Mouse (Mus musculus) brain, embryonic 18.5 days (tissue): ENCODE measurements around the gene Polr3b.

Experiments
- DNase-seq: peaks from one replicate; pipeline ENCODE4 v3.0.0-alpha.2; 2012; ENCODE audit warnings: low read depth, low spot score

Gene Polr3b

DNA sequence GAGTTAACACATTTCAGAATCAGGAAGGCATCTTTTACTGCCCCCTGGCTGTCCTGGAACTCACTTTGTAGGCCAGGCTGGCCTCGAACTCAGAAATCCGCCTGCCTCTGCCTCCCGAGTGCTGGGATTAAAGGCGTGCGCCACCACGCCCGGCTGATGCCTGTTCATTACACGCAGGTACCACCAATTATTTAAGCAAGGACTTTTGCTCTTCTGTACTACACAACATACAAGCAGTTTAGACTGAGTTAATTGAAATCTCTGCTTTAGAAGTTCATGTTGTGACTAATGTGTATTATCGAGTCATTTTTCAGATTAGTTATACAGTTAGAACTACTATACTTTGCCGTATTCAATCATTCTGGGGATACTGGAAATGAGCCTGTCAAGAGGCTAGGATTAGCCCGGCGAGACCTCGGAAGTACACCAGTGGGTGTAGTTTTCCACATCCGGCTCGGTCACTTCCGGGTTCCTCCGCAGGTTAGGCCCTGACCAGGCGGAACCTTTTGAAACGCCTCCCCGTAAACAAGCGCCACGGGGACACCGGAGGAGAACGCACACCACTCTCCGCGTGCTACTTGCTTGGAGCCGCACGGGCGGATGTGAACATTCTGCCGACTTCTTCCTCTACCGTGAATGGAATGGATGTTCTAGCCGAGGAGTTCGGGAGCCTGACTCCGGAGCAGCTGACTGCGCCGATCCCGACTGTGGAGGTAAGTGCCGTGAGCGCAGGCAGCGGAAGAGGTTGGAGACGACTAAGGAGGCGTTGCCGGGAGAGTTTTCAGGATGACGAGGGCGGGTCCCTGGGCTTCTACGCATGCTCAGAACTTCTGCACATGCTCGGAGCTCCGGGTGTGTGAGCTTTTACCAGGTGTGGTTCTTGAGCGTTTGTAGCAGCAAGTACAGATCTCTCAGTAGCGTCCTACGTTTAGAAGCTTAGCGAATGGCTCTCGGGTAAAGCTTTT, at the start of gene Polr3b:
Gene Polr3b, plus strand, starts transcription at position 467 of the 965 bp plus-strand sequence.
- DNase-seq, result peak; percentile 92

DNA sequence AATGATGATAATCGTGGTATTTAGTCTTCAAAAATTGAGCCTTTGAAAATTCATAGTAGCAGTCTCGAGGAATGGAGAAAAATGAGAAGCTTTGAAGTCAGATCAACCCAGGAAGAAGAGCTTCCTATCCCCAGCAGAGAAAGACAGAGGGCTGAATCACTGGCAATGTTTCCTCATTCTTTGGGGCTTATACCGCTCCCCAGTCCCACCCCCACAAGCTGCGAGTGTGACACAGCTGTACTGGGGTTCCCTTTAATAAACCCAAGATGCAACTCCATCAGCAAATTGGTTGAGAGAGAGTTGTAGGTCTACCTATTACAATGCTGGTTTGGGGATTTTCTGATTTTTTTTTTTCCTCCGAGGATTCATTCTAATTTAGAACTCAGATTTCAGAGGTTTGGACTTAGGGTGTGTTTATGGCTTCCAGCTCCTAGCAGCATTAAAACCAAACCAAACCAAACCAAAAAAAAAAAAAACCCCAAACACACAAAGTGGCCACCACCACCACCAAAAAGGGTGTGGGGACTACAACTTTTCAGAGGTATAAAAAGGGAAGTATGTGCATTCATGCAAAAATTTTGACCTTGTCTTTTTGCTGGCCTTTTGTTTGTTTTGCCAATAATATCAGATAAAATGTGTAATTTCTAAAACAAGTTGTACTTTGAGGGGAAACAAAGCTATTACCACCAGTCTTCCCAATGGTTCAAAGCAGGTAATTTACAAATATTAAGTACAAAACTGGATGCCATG, 48.2 kb upstream of the Polr3b start:
- DNase-seq, result no peak

DNA sequence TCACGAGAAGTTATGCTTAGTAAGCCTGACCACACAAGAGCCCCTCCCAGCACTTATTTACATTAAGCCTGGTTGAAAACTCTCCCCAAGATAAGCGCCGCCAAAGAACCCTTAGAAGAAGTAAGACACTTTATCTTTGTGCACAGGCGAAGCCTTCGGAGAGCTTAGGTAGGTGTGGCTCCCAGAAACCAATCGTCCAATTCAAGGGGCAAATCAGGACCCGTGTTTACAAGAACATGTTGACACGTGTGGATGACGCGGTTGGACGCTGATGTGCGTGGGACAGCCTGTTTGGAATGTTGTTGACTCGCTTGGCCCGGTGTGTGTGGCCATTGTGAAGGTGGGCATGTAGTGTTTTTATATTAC, 46.1 kb upstream of the Polr3b start:
- DNase-seq, result no peak

DNA sequence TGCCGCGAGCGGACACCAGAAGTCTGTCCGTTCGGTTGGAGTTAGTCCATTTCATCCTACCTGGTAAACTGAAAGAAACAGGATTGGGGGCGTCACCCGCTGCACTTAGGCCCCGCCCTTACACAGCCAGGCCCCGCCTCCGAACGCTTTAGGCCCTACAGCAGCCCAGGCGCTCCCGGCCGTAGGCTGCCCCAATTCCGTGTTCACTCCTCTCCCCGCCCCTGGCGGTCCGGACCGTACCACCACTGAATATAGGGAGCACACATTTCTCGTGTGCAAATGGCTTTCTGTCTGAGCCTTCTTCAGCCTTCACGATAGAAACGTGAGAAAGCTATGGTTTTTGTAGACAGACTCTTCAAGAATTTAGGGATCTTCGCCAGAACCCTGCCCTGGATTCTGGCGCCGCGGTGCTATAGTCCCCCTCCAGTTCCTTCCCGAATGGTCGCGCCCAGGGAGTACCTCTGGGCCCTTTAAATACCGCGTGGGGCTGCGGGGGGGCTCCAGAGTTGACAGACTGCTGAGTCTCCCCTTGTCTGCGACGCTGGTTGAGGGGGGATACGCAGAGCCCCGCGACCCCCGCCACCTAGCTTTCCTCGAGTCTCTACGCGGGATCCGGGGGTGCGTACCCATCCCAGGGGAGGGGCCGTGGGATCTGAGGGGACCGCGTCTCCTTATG, 45.6 kb upstream of the Polr3b start, which contains the start of gene Tcp11l2:
Gene Tcp11l2, plus strand, starts transcription at position 232 of the 676 bp plus-strand sequence.
- peak; percentile 86 for DNase-seq

DNA sequence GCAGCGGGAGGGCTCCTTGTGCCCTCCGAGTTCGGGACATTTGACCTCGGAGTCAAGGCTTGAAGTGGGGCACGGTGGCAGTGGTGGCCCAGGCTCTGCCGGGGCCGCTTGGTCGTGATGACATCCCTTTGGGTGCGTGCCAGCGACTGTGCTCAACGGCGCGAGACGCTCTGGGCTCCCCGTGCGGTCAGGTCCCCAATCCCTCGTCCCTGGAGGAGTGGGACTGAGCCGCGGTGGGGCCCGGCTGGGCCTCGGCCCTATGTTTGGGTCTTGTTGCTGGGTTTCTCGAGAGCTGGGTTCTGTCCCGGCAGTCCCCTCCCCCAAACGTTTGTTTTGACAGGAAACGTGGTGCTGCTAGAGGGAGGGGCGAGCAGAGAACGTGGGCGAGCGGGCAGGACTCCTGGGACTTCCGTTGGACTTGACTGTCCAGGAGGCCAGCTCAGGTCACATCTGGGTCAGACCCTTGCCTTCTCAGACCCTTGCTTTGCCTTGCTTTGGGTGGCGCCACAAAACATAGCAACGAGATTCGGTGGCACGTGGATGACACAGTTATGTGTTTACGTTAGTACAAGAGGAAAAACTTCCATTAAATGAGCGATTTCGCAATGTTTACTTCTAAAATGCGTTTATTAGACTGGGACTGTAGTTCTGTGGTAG, 44.9 kb upstream of the Polr3b start:
- DNase-seq, result no peak

DNA sequence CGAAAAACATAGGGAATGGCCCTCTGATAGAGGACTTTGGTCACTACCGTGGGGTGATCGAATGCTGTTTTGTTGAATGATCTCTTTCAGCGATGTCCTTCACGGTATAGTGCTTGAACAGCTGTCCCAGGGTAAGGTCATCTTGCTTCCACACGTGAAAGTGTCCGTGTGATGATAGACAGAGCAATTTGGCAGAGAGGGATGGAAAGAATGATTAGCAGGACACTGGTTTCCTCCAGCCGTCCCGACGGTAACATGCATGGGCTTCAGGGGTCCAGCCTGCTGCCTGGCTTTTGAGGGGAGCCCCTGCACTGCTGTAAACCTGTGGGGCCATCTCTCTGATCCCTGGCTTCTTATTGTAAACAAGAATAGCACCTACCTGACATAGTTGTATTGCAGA, 43.4 kb upstream of the Polr3b start:
- no peak for DNase-seq

DNA sequence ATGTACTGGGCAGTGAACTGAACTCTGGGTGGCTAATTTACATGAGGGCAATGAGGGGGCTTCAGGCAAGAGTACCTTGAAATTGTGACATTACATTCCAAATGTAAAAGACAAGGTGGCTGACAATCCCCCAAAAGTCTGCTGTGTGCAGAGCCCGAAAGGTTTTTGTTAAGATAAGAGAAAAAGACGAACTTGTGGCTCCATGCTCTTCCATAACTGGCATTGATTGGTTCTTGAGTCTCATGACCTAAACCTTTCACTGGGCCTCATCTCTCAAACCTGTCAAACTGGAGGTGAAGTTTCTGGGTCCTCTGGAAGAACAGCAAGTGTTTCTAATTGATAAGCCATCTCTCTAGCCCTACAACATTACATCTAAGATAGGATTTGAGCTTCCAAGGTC, 42.6 kb upstream of the Polr3b start:
- DNase-seq, result no peak

DNA sequence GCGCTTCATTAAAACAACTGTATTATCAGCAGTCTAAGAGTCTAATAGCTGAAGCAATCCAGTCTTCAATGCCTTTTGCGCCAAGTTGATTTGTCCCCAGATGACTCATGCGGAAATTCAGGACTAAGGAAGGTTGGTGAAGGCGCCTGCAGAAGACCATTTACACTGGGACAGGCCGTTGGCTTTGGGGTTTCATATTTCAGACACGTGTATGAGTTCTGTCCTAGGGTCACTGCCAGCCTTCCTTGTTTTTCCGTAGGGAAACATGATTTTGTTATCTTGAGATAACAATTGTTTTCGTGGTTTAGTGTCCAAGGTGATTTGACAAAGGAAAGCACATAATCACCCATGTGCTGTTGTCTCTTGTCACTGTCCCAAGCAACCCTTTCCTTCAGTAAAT, 40.9 kb upstream of the Polr3b start:
- no peak for DNase-seq

DNA sequence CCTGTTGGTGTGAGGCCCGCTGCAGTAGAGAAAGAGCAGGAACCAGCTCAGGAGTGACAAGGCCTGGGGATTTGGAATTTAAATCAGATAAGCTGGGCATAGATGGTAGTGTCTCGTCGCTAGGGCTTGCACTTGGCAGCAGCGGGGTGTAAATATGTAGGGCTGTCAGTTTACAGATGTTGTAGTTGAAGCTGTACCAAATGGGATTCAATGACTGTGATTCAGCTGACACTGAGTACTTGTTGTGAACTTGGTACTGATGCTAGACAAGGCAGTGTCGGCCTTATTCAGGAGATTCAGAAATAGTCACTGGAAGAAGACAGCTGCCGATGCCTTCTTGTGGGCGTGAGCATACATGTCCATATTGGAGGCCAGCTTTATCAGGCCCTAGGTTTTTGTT, 39.9 kb upstream of the Polr3b start:
- DNase-seq, result no peak

DNA sequence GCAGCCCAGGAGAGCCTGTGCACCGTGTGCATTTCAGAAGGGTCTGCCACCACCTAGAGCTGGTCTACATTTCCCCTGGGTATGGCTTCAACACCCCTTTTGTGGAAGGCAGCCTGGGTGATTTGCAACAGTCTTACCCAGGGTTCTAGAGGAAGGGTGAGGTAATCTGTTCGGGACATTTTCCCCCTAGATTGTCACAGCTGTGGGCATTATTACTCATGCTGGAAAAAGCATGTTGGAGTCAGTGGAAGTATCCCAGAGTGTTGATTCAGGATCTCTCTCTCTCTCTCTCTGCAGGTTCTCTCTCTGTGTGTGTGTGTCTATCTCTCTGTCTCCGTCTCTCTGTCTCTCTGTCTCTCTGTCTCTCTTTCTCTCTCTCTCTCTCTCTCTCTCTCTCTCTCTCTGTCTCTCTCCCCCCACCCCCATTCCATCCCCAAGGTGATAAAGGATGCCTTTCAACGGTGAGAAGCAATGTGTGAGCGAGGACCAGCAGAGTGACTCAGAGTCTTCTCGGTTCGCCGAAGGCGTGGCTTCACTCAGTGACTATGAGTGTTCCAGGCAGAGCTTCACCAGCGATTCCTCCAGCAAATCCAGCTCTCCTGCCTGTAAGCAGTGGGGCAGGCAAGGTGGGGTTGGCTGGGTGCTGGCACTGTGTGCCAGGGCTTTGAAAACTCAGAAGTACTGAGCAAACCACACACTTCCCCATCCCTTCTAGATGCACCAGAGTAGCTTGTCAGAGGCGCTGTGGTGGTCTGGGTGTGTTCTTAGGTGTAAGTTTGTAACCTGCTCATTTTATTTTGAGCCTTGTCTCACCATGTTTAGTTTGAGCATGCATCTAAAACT, 37.4 kb upstream of the Polr3b start:
- DNase-seq, result no peak

DNA sequence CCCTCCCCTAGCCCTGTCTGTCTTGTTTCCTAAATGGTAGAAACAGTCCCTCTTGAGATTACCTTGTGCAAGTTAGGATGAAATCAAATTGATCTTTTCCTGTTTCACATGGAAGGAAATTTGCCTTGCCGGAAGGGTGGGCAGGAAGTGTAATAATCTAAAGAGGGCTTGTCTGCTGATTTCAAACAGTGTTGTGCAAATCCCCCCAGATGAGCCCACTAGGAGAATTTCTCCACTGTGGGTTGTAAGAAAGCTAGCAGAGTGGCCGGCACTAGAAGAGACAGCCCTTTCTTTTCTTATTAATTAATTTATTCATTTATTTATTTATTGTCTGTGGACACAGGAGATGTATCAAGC, 36.8 kb upstream of the Polr3b start:
- no peak for DNase-seq

DNA sequence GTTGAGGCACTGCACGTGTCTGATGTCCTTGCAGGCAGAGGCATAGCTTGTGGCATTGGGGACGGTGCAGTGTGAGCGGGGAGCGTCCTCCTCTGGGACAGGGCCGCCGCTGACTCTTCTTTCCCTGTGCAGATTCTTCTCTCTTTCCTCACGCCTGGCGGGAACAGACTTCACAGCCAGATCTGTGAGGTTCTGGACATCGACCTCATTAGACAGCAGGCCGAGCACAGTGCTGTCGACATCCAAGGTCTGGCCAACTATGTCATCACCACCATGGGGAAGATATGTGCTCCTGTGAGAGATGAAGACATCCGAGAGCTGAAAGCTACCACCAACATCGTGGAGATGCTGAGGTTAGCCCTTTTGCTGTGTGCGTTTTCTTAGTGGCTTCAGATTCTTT, 31.1 kb upstream of the Polr3b start:
- DNase-seq, result no peak

DNA sequence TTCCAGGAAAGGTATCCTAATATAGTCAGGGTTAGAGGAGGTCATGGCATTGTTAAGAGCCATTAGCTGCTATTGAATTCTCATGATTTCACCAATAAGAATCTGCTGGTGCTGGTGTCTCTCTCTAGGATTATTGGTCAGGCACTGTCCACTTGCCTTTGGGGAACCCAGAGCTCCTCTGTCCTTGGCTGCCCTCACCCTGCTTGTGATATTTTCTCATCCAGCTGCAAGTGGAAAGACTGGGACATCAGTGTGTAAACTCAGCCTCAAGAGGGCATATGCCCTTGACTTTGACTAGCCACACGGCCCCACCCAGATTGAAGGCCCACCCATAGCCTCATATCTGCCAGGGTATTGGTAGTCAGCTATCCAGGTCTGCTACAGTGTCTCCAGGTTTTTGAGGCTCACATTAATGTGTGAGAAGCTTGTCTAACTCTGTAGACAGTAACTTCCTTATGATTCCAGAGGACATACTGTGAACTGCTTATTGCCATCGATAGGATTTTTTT, 30.4 kb upstream of the Polr3b start:
- no peak for DNase-seq

DNA sequence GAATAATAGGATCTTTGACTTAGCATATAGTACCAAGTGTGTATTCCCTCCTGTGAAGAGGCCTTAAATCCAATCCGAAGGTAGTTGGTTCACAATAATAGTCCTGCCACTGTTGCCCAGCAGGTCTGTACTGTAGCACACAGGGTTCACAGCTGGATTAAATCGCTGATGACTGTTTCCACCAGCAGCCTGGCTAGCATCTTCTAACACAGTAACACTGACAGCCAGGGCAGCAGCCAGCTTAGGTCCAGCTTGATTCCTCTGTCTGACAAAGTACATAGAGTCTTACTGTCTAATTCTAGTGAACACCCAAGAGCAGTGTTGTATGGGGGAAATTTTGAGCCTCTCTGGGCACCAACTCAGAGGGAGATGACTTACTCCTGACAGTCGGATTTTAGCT, 29.3 kb upstream of the Polr3b start:
- no peak for DNase-seq

DNA sequence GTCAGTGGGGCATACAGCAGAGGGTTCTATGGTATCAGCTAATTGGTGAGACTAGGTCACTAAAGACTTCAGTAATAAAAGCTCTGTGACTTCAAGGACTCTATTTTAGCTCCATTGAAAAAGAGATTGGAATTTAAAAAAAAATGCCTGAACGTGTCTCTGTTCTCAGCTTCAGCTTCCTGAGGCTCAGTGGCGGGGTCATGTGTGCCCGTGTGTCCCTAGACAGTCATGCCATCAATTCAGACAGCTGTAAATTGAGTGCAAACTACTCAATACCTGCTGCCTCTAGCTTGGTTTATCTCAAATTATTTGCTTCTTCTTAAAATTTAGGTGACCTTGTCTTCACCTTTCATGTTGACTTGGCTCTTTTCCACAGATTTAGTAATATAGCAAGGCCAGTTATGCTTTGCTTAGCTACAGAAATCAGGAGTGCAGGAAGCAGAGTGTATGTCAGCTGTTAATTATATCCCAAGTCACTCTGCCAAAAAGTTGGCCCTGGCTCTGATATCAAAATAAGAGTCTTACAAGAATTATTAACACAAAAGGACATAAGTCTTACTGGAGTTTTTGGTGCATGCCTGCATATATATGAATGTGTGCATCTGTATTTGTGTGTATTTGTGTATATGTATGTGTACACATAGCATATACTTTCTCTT, 24.8 kb upstream of the Polr3b start:
- DNase-seq, result no peak

DNA sequence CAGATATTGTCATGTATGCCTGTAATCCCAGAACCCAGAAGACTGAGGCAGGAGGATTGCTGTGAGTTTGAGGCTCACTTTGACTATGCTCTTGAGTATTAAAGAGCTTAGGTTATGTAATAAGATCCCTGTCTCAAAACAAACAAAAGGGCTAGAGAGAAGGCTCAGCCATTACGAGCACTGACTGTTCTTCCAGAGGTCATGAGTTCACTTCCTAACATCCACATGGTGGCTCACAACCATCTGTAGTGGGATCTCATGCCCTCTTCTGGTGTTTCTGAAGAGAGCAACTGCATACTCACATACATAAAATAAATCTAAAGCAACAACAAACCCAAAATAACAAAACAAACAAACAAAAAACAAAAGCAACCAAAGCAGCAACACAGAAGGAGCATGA, 23.9 kb upstream of the Polr3b start:
- no peak for DNase-seq

DNA sequence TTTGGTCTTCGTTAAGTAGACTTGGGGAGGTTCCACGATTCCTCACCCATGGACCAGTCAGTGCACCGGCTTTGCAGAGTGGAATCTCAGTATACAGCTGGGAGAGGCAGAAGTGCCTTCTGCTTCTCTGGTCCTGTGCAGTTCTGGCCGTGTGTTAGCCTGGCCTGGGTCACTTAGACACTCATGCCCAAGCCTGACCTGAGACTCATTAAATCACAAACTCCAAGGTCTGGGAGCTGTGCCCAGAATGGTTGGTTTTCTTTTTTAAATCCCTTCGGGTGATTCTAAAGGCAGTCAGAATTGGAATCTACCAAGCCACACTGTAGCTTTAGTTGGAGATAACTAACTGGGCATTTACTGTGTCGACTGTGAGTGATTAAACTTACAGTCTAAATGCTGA, 22.0 kb upstream of the Polr3b start:
- DNase-seq, result no peak

DNA sequence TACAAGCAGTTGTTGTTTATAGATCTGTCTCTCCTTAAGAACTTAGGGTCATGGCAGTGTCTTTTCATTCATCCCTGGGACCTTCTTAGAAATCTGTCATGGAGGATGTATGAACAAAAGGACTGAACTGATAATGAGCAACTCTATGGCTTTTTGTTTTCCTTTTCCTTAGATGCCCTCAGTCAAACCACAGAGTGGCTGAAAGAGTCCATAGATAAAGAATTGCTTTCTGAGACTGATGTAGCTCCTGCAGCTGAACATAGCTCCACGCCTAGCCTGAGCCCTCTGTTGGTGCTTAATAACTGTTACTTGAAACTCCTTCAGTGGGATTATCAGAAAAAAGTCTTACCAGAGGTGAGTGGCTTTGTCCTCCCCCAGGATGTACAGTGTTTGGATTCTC, 17.8 kb upstream of the Polr3b start:
- DNase-seq, result no peak

DNA sequence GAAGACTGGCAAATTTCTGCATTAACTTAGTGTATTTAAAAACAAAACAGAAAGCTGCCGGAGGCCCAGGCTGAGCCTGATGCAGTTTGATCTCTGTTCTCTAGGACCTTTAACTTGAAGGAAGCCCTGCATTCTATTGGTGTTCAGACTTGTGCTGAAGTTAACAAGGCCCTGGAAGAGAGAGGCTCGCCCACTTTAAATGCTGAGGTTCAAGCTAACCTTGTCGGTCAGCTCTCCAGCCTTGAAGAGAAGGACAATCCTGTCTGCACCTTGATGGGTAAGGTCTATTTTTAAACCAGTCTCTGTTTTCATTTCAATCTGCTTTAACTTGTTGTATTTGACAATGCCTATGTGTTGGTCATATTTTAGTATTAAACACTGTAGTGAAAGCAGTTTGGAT, 13.7 kb upstream of the Polr3b start:
- no peak for DNase-seq

DNA sequence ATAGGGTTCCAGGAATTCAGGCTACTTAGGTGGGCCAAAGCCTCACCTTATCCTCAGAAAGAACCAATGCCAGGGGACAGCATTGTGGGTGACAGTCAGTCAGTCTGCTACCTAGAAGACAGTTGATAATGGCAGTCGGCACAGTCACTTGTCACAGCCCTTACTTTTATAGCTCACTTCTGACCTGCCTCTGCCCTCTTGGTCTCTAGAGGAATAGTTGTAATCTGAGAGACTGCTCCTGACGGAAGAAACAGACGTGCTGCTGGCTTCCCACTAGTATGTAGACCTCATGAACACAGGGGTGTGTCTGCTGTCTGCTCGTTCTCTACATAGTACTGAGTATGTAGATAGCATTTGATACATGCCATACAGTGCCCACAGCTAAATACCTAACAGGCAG, 11.8 kb upstream of the Polr3b start:
- DNase-seq, result no peak
